Mouse (Mus musculus) thymus, postnatal 14 days (tissue): ENCODE measurements at regions not wholly inside any gene's neighbourhood (a gene's known extent, or its start where the extent isn't known, plus 50 kb on each side); places are given as distances from the start of the nearest gene placed in this dataset.

Source experiments
- DNase-seq: peaks from one replicate; pipeline ENCODE4 v3.0.0; 2021

GRCm38 (mm10) chr13:48003126-48003525 is 257.9 kb upstream of the Id4 start:
- no peak for DNase-seq

- no peak for DNase-seq
Observed at GRCm38 (mm10) chr13:48013336-48013750, 247.7 kb upstream of the Id4 start.

GRCm38 (mm10) chr13:48015296-48015695 is 245.7 kb upstream of the Id4 start:
- DNase-seq: no peak

- no peak for DNase-seq
Observed at GRCm38 (mm10) chr13:48016051-48016450, 245.0 kb upstream of the Id4 start.

- no peak for DNase-seq
Observed at GRCm38 (mm10) chr13:48016606-48017005, 244.4 kb upstream of the Id4 start.

- DNase-seq: no peak
Observed at GRCm38 (mm10) chr13:48017649-48018048, 243.4 kb upstream of the Id4 start.

- DNase-seq: no peak
Observed at GRCm38 (mm10) chr13:48018606-48019005, 242.4 kb upstream of the Id4 start.

GRCm38 (mm10) chr13:48022958-48023615 is 237.9 kb upstream of the Id4 start:
- DNase-seq: no peak

- DNase-seq: no peak
Observed at GRCm38 (mm10) chr13:48027775-48028489, 233.1 kb upstream of the Id4 start.

- DNase-seq: no peak
Observed at GRCm38 (mm10) chr13:48031491-48031890, 229.5 kb upstream of the Id4 start.

GRCm38 (mm10) chr13:48042172-48042571 is 218.9 kb upstream of the Id4 start:
- DNase-seq: no peak

GRCm38 (mm10) chr13:48042572-48042971 is 218.5 kb upstream of the Id4 start:
- DNase-seq: no peak

- DNase-seq: no peak
Observed at GRCm38 (mm10) chr13:48046201-48046750, 214.8 kb upstream of the Id4 start.

- DNase-seq: no peak
Observed at GRCm38 (mm10) chr13:48049796-48050195, 211.2 kb upstream of the Id4 start.

- DNase-seq: no peak
Observed at GRCm38 (mm10) chr13:48074630-48075029, 186.4 kb upstream of the Id4 start.

- no peak for DNase-seq
Observed at GRCm38 (mm10) chr13:48075315-48075714, 185.7 kb upstream of the Id4 start.

GRCm38 (mm10) chr13:48078214-48078613 is 182.8 kb upstream of the Id4 start:
- no peak for DNase-seq

- DNase-seq: no peak
Observed at GRCm38 (mm10) chr13:48083294-48083693, 177.7 kb upstream of the Id4 start.

GRCm38 (mm10) chr13:48083807-48084206 is 177.2 kb upstream of the Id4 start:
- DNase-seq: no peak

GRCm38 (mm10) chr13:48094275-48095035 is 166.6 kb upstream of the Id4 start:
- DNase-seq: no peak

- DNase-seq: no peak
Observed at GRCm38 (mm10) chr13:48102156-48102555, 158.9 kb upstream of the Id4 start.

- no peak for DNase-seq
Observed at GRCm38 (mm10) chr13:48102576-48102975, 158.5 kb upstream of the Id4 start.

GRCm38 (mm10) chr13:48104766-48105165 is 156.3 kb upstream of the Id4 start:
- no peak for DNase-seq

GRCm38 (mm10) chr13:48106946-48107345 is 154.1 kb upstream of the Id4 start:
- DNase-seq: no peak
